Mouse (Mus musculus) natural killer cell, adult 2 months (primary cell): ENCODE measurements around the gene Slc30a1.

Experiments used
- DNase-seq, 2 experiments: peaks; one replicate each; pipeline ENCODE4 v3.0.0; 2022; ENCODE audit warnings: low spot score in 2 of 2

The Slc30a1 gene

GRCm38 (mm10) chr1:191906571-191907430 lies at the start of gene Slc30a1:
Gene Slc30a1, plus strand, starts transcription at chr1:191906767.
- peak; percentile 98 to 99 for DNase-seq

GRCm38 (mm10) chr1:191856886-191857651 lies 49.5 kb upstream of the Slc30a1 start:
- no peak for DNase-seq

DNA sequence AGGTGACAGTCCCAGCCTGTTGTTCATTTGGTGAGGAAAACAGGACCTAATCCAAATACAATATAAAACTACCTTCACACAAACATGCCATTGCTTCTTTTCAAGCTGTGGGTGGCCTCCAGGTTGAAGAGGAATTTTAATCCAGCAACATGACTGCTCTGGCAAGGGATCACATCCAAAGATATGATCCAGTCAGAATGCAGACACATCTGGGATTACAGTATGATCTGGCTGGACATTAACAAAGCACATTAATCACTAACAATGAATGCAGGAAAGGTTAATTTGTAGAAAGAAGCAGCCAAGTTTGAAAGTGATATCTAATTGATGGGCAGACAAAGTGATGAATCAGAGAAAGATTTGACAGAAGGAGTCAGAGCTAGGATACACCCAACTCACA lies 48.4 kb upstream of the Slc30a1 start:
- DNase-seq = no peak

DNA sequence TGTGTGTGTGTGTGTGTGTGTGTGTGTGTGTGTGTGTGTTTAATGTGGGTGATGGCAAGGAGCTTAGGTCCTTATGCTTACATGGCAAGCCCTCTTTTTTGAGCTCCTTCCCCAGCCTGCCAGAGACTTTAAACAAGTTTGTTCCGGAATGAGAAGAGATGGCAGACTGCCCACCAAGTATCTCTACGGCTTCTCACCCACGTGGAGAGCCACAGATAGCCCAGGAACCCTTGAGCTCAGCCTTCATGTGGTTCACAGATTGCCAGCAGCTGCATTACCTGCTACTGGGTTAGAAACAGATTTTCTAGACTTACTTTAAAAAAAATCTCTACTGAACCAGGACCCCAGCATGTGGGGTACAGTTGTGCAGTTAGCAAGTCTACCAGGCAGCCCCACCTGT lies 46.7 kb upstream of the Slc30a1 start:
- DNase-seq = no peak

- DNase-seq = no peak
Observed at GRCm38 (mm10) chr1:191861247-191861646, 45.3 kb upstream of the Slc30a1 start.

DNA sequence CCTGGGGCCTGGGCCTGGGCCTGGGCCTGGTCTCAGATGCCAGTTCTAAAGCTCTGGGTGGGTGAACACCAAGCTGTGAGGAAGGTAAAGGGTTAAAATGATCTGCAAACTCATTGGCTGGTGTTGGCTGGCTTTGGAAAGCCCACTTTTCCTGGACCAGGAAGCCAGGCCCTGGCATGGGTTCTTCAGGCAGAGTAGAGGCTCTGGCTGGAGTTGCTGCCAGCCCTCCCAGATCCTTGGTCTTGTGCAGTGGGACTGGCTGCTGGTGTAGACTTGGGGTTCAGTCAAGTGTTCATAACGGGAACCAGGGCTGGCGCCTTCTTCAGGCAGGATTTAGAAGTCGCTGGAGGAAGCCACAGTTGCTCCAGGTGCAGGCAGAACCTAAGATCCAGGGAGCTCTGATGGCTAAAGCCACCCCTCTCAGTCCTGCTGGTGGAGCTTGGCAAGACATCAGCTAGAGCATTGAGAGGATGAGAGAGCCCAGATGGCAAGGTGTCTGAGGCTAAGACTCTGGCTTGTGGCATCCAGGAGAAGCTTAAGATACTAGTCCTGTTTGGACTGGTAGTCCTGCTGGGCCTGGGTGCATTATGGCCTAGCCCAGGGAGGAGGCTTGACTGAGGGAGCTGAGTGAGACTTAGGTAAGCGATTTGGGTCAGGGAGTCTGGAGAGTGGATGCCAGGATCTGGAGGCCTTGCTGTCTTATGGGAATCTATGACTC lies 42.6 kb upstream of the Slc30a1 start:
- no peak for DNase-seq

DNA sequence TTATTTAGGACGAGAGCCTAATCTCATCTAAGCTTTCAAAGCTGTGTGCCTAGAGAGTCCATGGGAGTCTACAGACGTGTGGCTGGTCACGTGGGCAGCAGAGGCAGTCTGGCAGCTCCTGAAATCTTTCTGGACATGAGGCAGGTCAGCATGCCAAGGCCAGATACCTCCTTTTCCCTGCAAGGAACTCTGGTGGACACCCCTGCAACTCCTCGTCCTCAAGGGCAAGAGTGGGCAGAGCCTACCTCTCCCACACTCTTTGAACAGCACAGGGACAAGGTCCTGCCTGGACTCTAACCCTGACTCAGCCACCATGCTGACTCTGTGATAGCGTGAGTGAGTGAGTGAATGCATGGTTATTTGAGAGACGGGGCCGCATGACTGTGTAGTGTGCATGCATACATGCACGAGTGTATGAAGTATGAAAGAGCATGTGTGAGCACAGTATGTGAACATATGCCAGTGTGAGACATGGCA lies 42.0 kb upstream of the Slc30a1 start:
- DNase-seq = no peak

DNA sequence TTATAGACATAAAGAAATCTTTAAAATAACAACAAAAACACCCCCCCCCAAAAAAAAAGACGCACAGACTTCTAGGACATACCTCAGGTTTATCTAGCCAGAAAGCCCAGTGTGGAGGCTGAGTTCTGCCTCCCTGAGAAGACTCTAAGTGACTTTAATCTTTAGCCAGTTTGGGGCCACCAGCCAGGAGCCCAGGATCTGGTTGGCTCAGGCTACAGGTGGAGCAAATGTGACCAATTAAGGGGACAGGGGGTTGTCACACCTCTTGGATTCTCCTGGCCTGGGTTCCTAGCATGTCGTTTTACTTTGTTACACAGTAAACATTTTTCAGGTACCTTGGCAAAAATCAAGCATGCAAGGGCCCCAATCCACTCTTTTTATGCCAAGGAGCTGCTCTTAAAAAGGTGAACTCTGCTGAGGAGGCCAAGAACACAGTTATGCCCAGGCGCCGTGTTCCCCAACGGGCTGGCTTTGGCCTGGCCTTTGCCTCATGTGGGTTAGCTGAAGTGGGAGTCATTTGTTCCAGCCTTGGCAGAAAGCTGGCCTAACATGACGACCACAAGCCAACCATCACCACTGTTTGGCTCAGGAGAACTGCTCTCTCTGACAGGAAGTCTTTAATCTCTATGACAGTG lies 34.4 kb upstream of the Slc30a1 start:
- DNase-seq = no peak

GRCm38 (mm10) chr1:191875006-191875405 lies 31.6 kb upstream of the Slc30a1 start:
- no peak for DNase-seq

- peak in 1 of 2 experiments; percentile 23 for DNase-seq
Observed at GRCm38 (mm10) chr1:191875683-191876305, 30.8 kb upstream of the Slc30a1 start.

DNA sequence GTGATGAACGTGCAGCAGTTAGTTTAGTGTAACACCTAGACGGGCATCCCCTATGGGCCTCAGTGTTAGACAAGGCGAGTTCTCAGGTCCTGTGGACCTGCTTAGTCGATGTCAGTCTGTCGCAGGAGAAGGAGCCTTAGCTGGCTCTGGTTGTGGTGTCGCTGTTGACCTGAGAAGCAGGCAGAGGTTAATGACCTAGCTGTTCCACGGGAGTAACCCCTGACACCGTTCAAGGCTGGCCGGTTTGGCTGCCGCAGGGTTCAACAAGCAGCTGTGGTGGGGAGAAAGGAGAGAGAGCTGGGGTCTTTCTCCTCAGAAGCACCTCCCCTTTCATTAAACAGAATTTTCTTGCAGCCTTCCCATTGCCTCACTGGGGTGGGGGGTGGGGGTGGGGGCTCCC lies 28.9 kb upstream of the Slc30a1 start:
- no peak for DNase-seq

DNA sequence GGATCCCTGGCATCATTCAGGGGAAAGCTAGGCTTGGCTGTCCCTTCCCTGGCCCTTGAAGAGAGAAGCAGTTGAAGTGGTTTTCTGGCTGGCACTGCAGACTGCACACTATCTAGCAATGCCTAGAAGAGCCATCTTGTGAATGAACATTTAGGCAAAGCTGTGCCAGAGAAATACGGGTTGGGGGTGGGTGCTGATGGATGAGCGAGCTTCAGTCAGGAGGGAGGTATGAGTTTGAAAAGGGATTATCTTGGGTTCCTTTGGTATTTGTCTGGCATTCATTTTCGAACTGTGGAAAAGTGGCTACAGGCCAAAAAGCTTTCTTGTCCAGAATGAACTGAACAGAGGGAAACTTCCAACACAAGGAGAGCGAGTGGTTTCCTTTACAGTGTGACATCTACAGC lies 28.0 kb upstream of the Slc30a1 start:
- DNase-seq = no peak

DNA sequence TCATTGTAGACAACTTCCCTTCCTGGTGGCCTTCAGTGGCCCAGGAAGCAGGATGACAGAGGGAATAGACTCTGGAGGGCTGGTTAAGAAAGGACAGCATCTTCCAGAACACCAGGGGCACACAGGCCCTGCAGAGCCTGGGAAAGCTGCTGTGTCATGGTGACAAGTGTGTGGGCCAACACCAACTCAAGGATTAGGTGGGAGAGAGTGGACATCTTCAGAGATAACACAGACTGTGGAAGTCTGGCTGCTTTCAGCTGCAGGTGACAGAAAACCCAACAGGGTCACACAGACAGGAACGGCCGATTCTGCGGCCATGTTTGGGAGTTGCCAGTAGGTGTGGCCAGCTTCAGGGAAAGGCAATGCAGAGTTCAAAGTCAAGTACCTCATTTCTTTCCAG lies 26.3 kb upstream of the Slc30a1 start:
- no peak for DNase-seq

DNA sequence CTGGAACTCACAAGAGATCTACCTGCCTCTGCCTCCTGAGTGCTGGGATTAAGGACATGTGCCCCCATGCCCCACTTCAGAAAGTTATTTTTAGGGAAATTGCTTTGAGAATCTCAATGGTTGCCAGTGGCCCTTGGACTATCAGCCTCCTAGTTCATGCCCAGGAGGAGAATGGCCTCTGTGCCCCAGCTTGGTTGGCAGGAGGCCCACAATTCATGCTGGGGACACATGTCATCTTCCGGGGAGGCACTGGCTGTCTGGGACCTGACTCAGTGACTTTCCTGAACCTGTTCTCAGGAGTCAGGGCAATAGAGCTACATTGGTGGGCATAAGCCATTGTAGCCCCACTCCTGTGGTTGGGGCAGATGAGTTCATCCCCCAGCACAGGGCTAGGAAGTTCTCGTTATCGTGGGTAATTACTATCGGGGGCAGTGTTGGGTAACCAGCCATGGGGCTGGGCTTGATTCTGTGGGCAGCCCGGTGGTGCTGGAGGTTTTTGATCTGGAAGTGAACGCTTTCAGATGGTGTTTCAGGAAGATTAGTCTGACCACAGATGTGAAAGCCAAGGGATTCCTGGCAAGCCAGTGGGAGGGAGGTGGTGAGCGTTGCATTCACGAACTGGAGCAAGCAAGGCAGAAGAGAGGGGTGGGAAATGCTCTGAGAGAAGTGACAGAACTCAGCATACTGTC lies 25.5 kb upstream of the Slc30a1 start:
- DNase-seq = no peak

DNA sequence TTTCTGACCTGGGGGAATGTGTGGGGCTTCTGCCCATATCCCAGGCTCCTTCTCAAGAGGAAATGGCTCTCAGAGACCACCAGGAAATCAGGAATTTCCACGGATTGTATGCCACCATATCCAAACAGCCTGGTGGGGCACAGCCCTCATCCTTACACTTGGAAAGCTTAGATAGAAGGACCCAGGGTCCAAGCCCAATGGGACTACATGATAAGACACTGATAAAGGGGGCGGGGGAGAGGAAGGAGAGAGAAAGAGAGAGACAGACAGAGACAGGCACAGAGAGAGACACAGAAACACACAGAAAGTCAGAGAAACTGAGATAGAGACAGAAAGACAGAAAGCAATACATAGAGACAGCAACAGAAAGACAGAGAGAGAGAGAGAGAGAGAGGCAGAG lies 24.9 kb upstream of the Slc30a1 start:
- DNase-seq = no peak

- no peak for DNase-seq
Observed at GRCm38 (mm10) chr1:191882474-191883206, 23.9 kb upstream of the Slc30a1 start.

DNA sequence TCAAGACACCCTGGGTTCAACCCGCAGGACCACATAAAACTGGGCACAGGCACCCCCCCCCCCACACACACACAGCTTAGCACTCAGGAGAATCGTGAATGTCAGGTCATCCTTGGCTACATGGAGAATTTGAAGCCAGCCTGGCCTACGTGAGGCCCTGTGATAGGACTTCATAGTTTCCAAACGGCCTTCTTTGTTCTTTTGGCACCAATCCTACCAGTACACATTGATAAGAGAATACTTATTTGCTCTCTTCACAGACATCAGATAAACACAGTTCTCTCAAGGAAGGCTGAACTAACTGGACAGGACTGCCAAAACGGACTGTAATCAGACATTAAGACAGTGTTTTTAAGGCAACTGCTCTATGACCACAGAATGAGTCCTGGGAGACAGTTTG lies 22.9 kb upstream of the Slc30a1 start:
- DNase-seq = no peak

- no peak for DNase-seq
Observed at GRCm38 (mm10) chr1:191891912-191892311, 14.7 kb upstream of the Slc30a1 start.

GRCm38 (mm10) chr1:191894386-191894785 lies 12.2 kb upstream of the Slc30a1 start:
- DNase-seq = no peak

GRCm38 (mm10) chr1:191894857-191895256 lies 11.7 kb upstream of the Slc30a1 start:
- DNase-seq = no peak
